Mouse (Mus musculus) midbrain, embryonic 11.5 days (tissue): ENCODE measurements around the gene Gpr176. TPM values are rescaled to one million over a fixed set of nuclear protein-coding genes. Genes with fewer than 3 reads are reported as not detected.

Source experiments
- ATAC-seq: fragments of 200-750 bp; cut with Nextera tagmentation; 2 replicates; pipeline ENCODE4 v1.8.0; 2017; ENCODE audit warnings: moderate TSS enrichment, moderate library complexity; ENCODE audit not compliant: low FRiP score
- DNase-seq: peaks from one replicate; pipeline ENCODE4 v3.0.0; 2015; ENCODE audit warnings: low spot score; ENCODE audit errors: missing footprints
- H3K27ac ChIP-seq: fragments of 300-500 bp; sonication (generic); 2 replicates; pipeline ENCODE4 v1.5.1; 2014; ENCODE audit warnings: low read depth, low read length
- H3K27me3 ChIP-seq: fragments of 300-500 bp; sonication (generic); 2 replicates; pipeline ENCODE4 v1.6.1; 2014; ENCODE audit warnings: mild to moderate bottlenecking, low read length, moderate library complexity, mixed read lengths; ENCODE audit not compliant: control insufficient read depth, insufficient read depth
- H3K36me3 ChIP-seq: fragments of 300-500 bp; sonication (generic); 2 replicates; pipeline ENCODE4 v1.6.1; 2014; ENCODE audit warnings: mild to moderate bottlenecking, low read length, moderate library complexity, mixed read lengths; ENCODE audit not compliant: control insufficient read depth, insufficient read depth
- H3K4me1 ChIP-seq: fragments of 300-500 bp; sonication (generic); 2 replicates; pipeline ENCODE4 v1.6.1; 2014; ENCODE audit warnings: low read length; ENCODE audit not compliant: control insufficient read depth, insufficient read depth
- H3K4me2 ChIP-seq: fragments of 300-500 bp; sonication (generic); 2 replicates; pipeline ENCODE4 v1.6.1; 2014; ENCODE audit warnings: mild to moderate bottlenecking, moderate library complexity
- H3K4me3 ChIP-seq: fragments of 300-500 bp; sonication (generic); 2 replicates; pipeline ENCODE4 v1.5.1; 2014; ENCODE audit warnings: low read depth, low read length
- H3K9ac ChIP-seq: fragments of 300-500 bp; sonication (generic); 2 replicates; pipeline ENCODE4 v1.6.1; 2014; ENCODE audit warnings: low read length
- H3K9me3 ChIP-seq: fragments of 300-500 bp; sonication (generic); 2 replicates; pipeline ENCODE4 v1.6.1; 2016; ENCODE audit warnings: low read length; ENCODE audit not compliant: control insufficient read depth
- WGBS: fragments of 180-500 bp; shearing (Covaris S2); extraction: QIAGEN DNeasy Blood & Tissue Kit; methylation state at CpG from one replicate; pipeline ENCODE4 v1.1.7; 2014; 5-methylcytosine and 5-hydroxymethylcytosine counted together
- polyA plus RNA-seq: library from polyadenylated mRNA; unstranded; fragments of >200 nt; fragmentation: Nextera tagmentation; extraction: Ambion mirVana; gene quantifications from 2 replicates; pipeline ENCODE4 v1.2.1, GENCODE M21; 2014

The Gpr176 gene
- polyA plus RNA-seq, 1 experiment from 2014 or later = 0.25 TPM

DNA sequence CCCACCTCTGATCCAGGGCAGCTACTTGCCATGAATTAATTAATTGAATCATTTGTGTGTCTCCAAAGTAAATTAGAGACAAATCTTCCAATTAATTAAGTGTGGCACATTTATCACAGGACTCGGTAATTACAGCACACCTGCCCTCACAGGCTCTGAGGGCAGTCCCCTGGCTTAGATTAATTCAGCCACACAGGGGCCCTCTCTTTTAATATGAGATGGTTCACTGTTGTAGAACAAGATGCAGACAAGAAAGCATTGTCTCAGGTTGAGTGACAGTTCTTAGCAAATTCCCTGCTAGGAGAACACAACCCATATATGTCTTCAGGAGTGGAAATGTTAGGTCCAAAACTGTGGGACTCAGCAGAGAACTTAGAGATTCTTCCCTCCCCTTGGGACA lies 27.7 kb downstream of the Gpr176 start:
- H3K36me3 ChIP-seq = no peaks in the 10 kb centered on the region

DNA sequence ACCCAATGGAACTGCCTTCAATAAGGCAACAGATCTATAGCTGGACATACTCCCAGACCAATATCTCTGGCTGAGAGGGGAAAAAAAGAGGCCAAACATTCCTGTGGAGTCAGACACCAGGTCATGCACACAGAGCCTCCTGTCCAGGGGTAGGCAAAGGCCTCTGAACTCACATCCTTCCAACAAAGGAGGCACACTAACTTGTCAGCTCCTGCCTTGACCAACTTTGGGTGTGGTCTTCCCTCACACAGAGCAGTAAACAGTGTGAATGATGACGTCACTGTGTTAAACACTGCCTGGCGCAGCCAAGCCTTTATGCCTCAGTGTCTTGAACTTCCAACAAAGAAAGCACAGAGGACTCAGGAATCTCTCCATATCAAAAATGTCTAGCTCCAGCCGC lies 29.3 kb downstream of the Gpr176 start:
- Histone ChIP-seq H3K27ac (no peak overlapping the region), H3K4me2 (no peak overlapping the region), H3K9me3 (no peaks in the 10 kb centered on the region), H3K9ac (no peak overlapping the region), H3K4me3 (no peak overlapping the region), H3K27me3 (no peaks in the 10 kb centered on the region), H3K36me3 (no peaks in the 10 kb centered on the region), H3K4me1 (peaks cover 3% of the 10 kb centered on the region)
- ATAC-seq (no peak), DNase-seq (peak; percentile 53)
- 75% methylated on average over 3 of the region's 3 CpGs for WGBS

More for the DNA sequence above, 27.7 kb downstream of the Gpr176 start:
- Histone ChIP-seq H3K27me3 (no peaks in the 10 kb centered on the region), H3K27ac (no peak overlapping the region), H3K9me3 (no peaks in the 10 kb centered on the region), H3K9ac (no peak overlapping the region), H3K4me1 (peaks cover 3% of the 10 kb centered on the region), H3K4me3 (no peak overlapping the region), H3K4me2 (no peak overlapping the region)
- DNase-seq = peak; percentile 72
- 54% methylated on average over 1 of the region's 1 CpGs for WGBS
- ATAC-seq = no peak

DNA sequence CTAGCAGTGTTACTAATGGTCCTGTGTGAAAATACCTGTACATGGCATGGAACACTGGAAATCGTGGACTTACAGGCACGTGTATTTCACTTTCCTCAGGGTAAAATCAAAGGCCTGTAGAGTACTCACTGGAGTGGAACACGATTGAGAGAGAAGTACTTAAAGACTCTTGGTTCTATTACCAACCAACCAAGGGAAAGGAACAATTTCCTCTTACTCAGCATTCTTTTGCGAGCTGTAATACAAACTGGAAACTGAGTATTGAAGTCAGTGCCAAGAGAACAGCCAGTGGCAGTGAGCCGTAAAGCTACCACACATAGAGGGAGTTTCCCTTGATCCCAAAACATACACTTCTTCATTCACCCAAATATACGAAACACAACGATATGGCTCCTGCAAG lies 31.9 kb downstream of the Gpr176 start:
- no peak overlapping the region for H3K4me2 ChIP-seq
- no peak for ATAC-seq
- no peaks in the 10 kb centered on the region for H3K27me3 ChIP-seq

GRCm38 (mm10) chr2:118336084-118336483 lies 37.1 kb downstream of the Gpr176 start:
- H3K9ac ChIP-seq = no peak overlapping the region
- DNase-seq (peak; percentile 84), ATAC-seq (no peak)
- no peaks in the 10 kb centered on the region for H3K27me3 ChIP-seq
- WGBS = 65% methylated on average over 2 of the region's 2 CpGs
- H3K36me3 ChIP-seq = no peaks in the 10 kb centered on the region
- no peak overlapping the region for H3K4me2 ChIP-seq
- H3K27ac ChIP-seq = no peak overlapping the region
- H3K4me1 ChIP-seq = no peaks in the 10 kb centered on the region
- no peaks in the 10 kb centered on the region for H3K9me3 ChIP-seq
- H3K4me3 ChIP-seq = no peak overlapping the region

More for the DNA sequence above, 31.9 kb downstream of the Gpr176 start:
- 87% methylated on average over 7 of the region's 7 CpGs for WGBS
- Histone ChIP-seq H3K36me3 (no peaks in the 10 kb centered on the region), H3K4me3 (no peak overlapping the region), H3K27ac (no peak overlapping the region), H3K9me3 (no peaks in the 10 kb centered on the region), H3K4me1 (peaks cover 3% of the 10 kb centered on the region), H3K9ac (no peak overlapping the region)
- DNase-seq = peak; percentile 21

DNA sequence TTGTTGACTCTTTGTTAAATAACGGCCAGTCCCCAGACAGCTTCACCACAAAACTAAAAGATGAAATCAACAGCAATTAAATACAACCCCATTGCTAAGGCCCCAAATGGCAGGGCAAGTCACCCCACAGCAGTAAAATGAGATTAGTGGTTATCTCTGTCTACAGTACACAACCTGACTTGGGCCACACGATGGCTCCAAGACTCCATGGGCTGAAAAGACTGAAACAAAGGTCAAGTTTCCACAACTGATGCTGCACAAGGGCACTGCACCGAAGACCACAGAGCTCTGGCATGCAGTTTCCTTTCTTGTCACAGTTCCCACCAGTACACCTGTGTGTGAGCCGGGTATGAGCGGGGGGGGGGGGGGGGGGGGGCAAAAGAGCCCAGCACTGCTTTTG lies 50.6 kb downstream of the Gpr176 start:
- WGBS = 64% methylated on average over 4 of the region's 5 CpGs
- no peaks in the 10 kb centered on the region; the same call in 1 of the 2 replicates for H3K4me1 ChIP-seq
- no peak overlapping the region for H3K9ac ChIP-seq
- ATAC-seq (no peak), DNase-seq (peak; percentile 71)
- no peaks in the 10 kb centered on the region for H3K27me3 ChIP-seq
- H3K4me3 ChIP-seq = no peak overlapping the region
- H3K4me2 ChIP-seq = no peak overlapping the region
- H3K36me3 ChIP-seq = no peaks in the 10 kb centered on the region
- H3K9me3 ChIP-seq = no peaks in the 10 kb centered on the region
- H3K27ac ChIP-seq = no peak overlapping the region

DNA sequence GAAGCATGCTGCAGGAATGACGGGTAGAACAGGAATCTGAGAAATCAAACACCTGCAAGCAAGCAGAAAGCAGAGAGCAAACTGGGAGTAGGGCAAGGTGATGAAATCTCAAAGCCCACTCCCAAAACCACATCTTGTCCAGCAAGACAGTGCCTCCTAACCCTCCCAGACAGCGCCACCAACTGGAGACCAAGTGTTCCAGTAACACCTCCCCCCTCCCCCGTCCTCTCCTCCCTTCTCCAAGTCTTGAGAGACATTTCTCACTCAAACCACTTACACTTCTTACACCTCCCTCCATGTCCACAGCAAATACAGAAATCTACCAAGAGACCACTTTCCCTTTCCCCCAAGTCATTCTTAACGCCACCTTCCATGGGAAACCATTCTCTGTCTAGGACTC lies 51.4 kb downstream of the Gpr176 start:
- no peak for ATAC-seq
- Histone ChIP-seq H3K27ac (no peak overlapping the region), H3K4me2 (no peak overlapping the region), H3K9me3 (no peaks in the 10 kb centered on the region), H3K9ac (no peak overlapping the region), H3K4me1 (no peaks in the 10 kb centered on the region; the same call in 1 of the 2 replicates), H3K27me3 (no peaks in the 10 kb centered on the region), H3K36me3 (no peaks in the 10 kb centered on the region), H3K4me3 (no peak overlapping the region)
- DNase-seq = peak; percentile 77
- 73% methylated on average over 4 of the region's 4 CpGs for WGBS

GRCm38 (mm10) chr2:118321094-118321493 lies 52.1 kb downstream of the Gpr176 start:
- H3K4me2 ChIP-seq = no peak overlapping the region
- no peak overlapping the region for H3K4me3 ChIP-seq
- H3K27me3 ChIP-seq = no peaks in the 10 kb centered on the region
- ATAC-seq (no peak), DNase-seq (peak; percentile 59)
- H3K4me1 ChIP-seq = no peaks in the 10 kb centered on the region; the same call in 1 of the 2 replicates
- 93% methylated on average over 4 of the region's 4 CpGs for WGBS
- H3K9ac ChIP-seq = no peak overlapping the region
- no peaks in the 10 kb centered on the region for H3K36me3 ChIP-seq
- no peak overlapping the region for H3K27ac ChIP-seq
- no peaks in the 10 kb centered on the region for H3K9me3 ChIP-seq

DNA sequence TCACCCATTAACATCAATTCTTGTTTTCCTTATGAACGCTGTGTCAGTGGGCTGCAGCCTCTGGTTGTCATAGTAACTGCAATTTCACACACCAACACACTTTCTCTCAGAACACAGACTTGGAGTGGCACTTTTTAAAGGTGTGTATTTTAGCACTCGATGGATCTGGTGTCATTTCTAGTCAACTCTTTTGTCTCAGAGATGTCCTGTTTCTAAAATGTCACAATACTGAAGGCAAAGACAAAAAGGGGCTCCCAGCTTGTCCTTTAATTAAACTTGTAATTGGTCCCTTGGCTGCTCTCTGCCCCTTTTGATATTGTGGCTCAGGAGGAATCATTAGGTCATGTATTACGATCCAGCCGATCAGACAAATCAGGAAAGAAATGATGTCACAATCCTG lies 52.7 kb downstream of the Gpr176 start:
- H3K36me3 ChIP-seq = no peaks in the 10 kb centered on the region
- H3K4me3 ChIP-seq = no peak overlapping the region
- no peaks in the 10 kb centered on the region; the same call in 1 of the 2 replicates for H3K4me1 ChIP-seq
- no peak overlapping the region for H3K9ac ChIP-seq
- H3K9me3 ChIP-seq = no peaks in the 10 kb centered on the region
- H3K27ac ChIP-seq = no peak overlapping the region
- DNase-seq (peak; percentile 60), ATAC-seq (no peak)
- 65% methylated on average over 4 of the region's 4 CpGs for WGBS
- no peaks in the 10 kb centered on the region for H3K27me3 ChIP-seq
- no peak overlapping the region for H3K4me2 ChIP-seq

GRCm38 (mm10) chr2:118319176-118319575 lies 54.0 kb downstream of the Gpr176 start:
- no peak for ATAC-seq
- H3K4me1 ChIP-seq = no peaks in the 10 kb centered on the region; the same call in 1 of the 2 replicates
- no peak overlapping the region for H3K4me3 ChIP-seq
- no peak overlapping the region for H3K4me2 ChIP-seq
- no peaks in the 10 kb centered on the region for H3K27me3 ChIP-seq
- no peak overlapping the region for H3K9ac ChIP-seq
- no peaks in the 10 kb centered on the region for H3K9me3 ChIP-seq
- no peak overlapping the region for H3K27ac ChIP-seq
- 84% methylated on average over 5 of the region's 5 CpGs for WGBS
- H3K36me3 ChIP-seq = no peaks in the 10 kb centered on the region
- DNase-seq = peak; percentile 75
